Mouse (Mus musculus) kidney, embryonic 16.5 days (tissue): Measurements from ENCODE around the gene Atf6b. TPM values are rescaled to one million over a fixed set of nuclear protein-coding genes. Genes with fewer than 3 reads are reported as not detected.

Experiments
- ATAC-seq: fragments of 200-750 bp; cut with Nextera tagmentation; 2 replicates; pipeline ENCODE4 v1.8.0; 2017; ENCODE audit warnings: moderate TSS enrichment; ENCODE audit not compliant: low FRiP score, low TSS enrichment
- H3K27ac ChIP-seq: fragments of 300-500 bp; sonication (generic); 2 replicates; pipeline ENCODE4 v1.5.1; 2014; ENCODE audit warnings: low read length
- H3K27me3 ChIP-seq: fragments of 300-500 bp; sonication (generic); 2 replicates; pipeline ENCODE4 v1.6.1; 2014; ENCODE audit warnings: low read length, control low read depth, mixed read lengths; ENCODE audit not compliant: insufficient read depth
- H3K36me3 ChIP-seq: fragments of 300-500 bp; sonication (generic); 2 replicates; pipeline ENCODE4 v1.6.1; 2014; ENCODE audit warnings: low read length, control low read depth, mixed read lengths; ENCODE audit not compliant: insufficient read depth
- H3K4me1 ChIP-seq: fragments of 300-500 bp; sonication (generic); 2 replicates; pipeline ENCODE4 v1.6.1; 2014; ENCODE audit warnings: low read length, control low read depth, mixed read lengths; ENCODE audit not compliant: insufficient read depth
- H3K4me2 ChIP-seq: fragments of 300-500 bp; sonication (generic); replicated peaks from 2 replicates; pipeline ENCODE4 v1.6.1; 2014; ENCODE audit warnings: low read depth, low read length
- H3K4me3 ChIP-seq: fragments of 300-500 bp; sonication (generic); 2 replicates; pipeline ENCODE4 v1.5.1; 2014; ENCODE audit warnings: mild to moderate bottlenecking, low read length
- H3K9ac ChIP-seq: fragments of 300-500 bp; sonication (generic); replicated peaks from 2 replicates; pipeline ENCODE4 v1.6.1; 2014; ENCODE audit warnings: low read length
- H3K9me3 ChIP-seq: fragments of 300-500 bp; sonication (generic); 2 replicates; pipeline ENCODE4 v1.6.1; 2016; ENCODE audit warnings: low read length, control low read depth
- WGBS: fragments of 180-500 bp; shearing (Covaris S2); extraction: QIAGEN DNeasy Blood & Tissue Kit; methylation state at CpG from one replicate; pipeline ENCODE4 v1.1.7; 2014; 5-methylcytosine and 5-hydroxymethylcytosine counted together
- polyA plus RNA-seq: library from polyadenylated mRNA; unstranded; fragments of >200 nt; fragmentation: Nextera tagmentation; extraction: Ambion mirVana; gene quantifications from 2 replicates; pipeline ENCODE4 v1.2.1, GENCODE M21; 2015

Atf6b gene
- polyA plus RNA-seq, 1 experiment from 2014 or later: 106 TPM

DNA sequence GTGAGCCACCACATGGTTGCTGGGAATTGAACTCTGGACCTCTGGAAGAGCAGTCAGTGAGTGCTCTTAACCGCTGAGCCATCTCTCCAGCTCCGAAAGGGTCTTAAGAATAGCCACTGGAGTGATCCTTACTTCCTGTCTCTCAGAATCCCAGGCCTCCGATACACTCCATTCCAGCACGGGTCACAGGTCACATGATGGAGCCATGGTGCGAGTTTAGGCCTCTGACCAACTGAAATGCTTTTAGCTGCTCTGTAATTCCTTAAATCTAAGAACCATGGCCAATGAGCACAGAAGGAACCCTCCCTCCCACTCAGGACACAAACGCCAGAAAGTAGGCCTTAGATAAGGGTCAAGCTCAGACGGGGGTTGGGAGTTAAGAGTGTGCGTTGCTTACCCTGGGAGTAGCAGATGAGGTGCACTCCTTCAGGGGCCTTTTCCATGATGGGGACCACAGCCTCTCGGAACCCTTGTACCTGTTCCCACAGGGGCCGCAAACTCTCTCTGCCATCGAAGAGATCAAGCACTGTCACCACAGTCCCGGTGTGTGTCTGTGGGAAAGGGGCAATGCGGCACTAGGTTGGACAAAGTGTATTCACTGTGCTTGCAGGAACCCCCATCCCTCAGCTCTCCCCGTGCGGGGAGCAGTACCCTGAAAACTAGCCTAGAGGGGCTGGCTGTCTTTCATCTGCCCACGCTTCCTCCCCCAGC is 20.7 kb upstream of the Atf6b start:
- Histone ChIP-seq H3K9ac (peak overlapping the region; percentile 87), H3K4me1 (peaks cover 45% of the 10 kb centered on the region), H3K4me3 (peak overlapping the region; percentile 84), H3K9me3 (no peaks in the 10 kb centered on the region), H3K27me3 (peaks cover 17% of the 10 kb centered on the region), H3K36me3 (peaks cover 24% of the 10 kb centered on the region), H3K27ac (peak overlapping the region; percentile 98), H3K4me2 (peak overlapping the region; percentile 87)
- 46% methylated on average over 16 of the region's 16 CpGs for WGBS
- ATAC-seq: peak; percentile 0; the same call in 1 of the 2 replicates

GRCm38 (mm10) chr17:34626773-34627092 is 20.2 kb upstream of the Atf6b start:
- Histone ChIP-seq H3K4me2 (peak overlapping the region; percentile 87), H3K27me3 (peaks cover 22% of the 10 kb centered on the region), H3K9ac (peak overlapping the region; percentile 87), H3K4me1 (peaks cover 50% of the 10 kb centered on the region), H3K4me3 (peak overlapping the region; percentile 84), H3K36me3 (peaks cover 18% of the 10 kb centered on the region; the same call in 1 of the 2 replicates), H3K9me3 (no peaks in the 10 kb centered on the region), H3K27ac (peak overlapping the region; percentile 98)
- ATAC-seq: peak; percentile 29
- under 1% methylated on average over 18 of the region's 18 CpGs for WGBS

- no peaks in the 10 kb centered on the region for H3K9me3 ChIP-seq
Measured at GRCm38 (mm10) chr17:34627093-34627942, 19.6 kb upstream of the Atf6b start.

DNA sequence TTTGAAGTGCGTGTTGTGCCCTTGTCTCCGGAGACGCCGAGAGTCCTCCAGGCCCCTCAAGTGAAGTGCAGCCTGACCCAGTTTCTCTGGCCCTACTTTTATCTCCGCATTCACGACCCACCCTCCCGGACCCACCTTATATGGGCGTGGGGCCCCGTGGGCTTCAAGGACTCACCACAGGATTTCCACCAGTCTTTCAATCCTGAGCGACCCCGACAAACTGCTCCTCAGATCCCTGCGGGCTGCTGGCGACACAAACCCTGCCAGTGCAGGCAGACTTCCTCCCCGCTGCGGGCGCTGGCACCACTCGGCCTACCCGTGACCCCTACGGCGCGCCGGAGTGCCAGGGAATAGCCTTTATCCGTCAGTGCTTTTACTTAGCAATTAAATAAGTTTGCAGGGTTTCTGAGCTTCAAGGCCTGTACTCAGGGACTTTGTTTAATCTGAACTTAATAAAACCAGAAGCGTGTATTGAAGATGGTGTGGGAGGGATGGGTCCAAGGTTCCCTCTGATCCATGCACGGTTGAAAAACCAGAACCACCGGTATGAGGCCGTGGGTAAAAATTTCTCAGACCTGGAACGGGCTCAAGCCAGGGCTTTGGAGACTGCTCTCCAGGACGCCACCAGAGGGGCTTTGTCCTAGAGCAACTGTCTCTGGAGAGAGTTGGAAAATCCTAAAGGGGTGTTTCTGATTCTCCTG is 18.9 kb upstream of the Atf6b start, which contains the start of gene Ppt2:
Gene Ppt2, minus strand, starts transcription at position 568 of the 701 bp plus-strand sequence.
- H3K27me3 ChIP-seq: peaks cover 26% of the 10 kb centered on the region
- peak; percentile 8 for ATAC-seq
- H3K36me3 ChIP-seq: 0 out of 2 replicates have a peak, but pooled peaks cover 15% of the 10 kb centered on the region
- H3K9me3 ChIP-seq: no peaks in the 10 kb centered on the region
- H3K27ac ChIP-seq: peak within 1 kb of the TSS; percentile 98
- H3K9ac ChIP-seq: peak within 1 kb of the TSS; percentile 87
- peak within 1 kb of the TSS; percentile 84 for H3K4me3 ChIP-seq
- H3K4me1 ChIP-seq: peaks cover 54% of the 10 kb centered on the region
- 3% methylated on average over 29 of the region's 29 CpGs for WGBS
- H3K4me2 ChIP-seq: peak within 1 kb of the TSS; percentile 87

More at GRCm38 (mm10) chr17:34627093-34627942, 19.6 kb upstream of the Atf6b start:
- H3K27ac ChIP-seq: peak overlapping the region; percentile 98
- H3K9ac ChIP-seq: peak overlapping the region; percentile 87
- under 1% methylated on average over 38 of the region's 45 CpGs for WGBS
- 0 out of 2 replicates have a peak, but pooled peaks cover 15% of the 10 kb centered on the region for H3K36me3 ChIP-seq
- H3K4me1 ChIP-seq: peaks cover 54% of the 10 kb centered on the region
- peak overlapping the region; percentile 84 for H3K4me3 ChIP-seq
- H3K27me3 ChIP-seq: peaks cover 26% of the 10 kb centered on the region
- H3K4me2 ChIP-seq: peak overlapping the region; percentile 87
- ATAC-seq: peak; percentile 85

GRCm38 (mm10) chr17:34628644-34628967 is 18.3 kb upstream of the Atf6b start:
- H3K4me1 ChIP-seq: peaks cover 54% of the 10 kb centered on the region
- no peak for ATAC-seq
- peak overlapping the region; percentile 98 for H3K27ac ChIP-seq
- no peaks in the 10 kb centered on the region for H3K9me3 ChIP-seq
- peak overlapping the region; percentile 87 for H3K9ac ChIP-seq
- H3K4me3 ChIP-seq: peak overlapping the region; percentile 84
- 25% methylated on average over 5 of the region's 5 CpGs for WGBS
- peaks cover 26% of the 10 kb centered on the region for H3K27me3 ChIP-seq
- H3K36me3 ChIP-seq: 0 out of 2 replicates have a peak, but pooled peaks cover 11% of the 10 kb centered on the region
- peak overlapping the region; percentile 87 for H3K4me2 ChIP-seq

DNA sequence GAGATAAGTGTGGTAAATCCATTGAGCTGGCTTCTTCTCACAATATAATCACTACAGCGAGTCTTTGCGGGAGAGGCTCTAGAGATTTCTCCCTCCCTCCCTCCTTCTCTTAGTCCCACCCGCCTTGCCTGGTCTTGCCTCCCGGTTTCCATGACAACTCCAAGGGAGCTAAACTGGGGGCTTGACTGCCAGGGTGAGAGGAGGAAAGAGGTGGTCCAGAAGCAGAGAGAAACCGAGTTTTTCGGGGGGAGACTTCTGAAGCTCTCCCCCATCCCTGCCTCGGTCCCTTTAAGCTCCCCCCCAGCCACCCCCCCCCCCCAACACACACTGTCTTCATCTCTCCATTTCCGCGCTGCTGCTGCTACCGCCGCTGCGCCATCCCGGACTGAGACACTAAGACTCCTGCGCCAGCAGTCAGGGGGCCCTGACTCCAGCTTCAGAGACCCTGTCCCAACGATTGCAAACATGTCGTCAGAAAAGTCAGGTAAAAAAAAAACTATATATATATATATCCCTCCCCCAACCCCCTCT is 17.7 kb upstream of the Atf6b start, which contains the start of gene Prrt1:
Gene Prrt1, plus strand, starts transcription at position 313 of the 531 bp plus-strand sequence.
- Histone ChIP-seq H3K36me3 (0 out of 2 replicates have a peak, but pooled peaks cover 6% of the 10 kb centered on the region), H3K9ac (peak within 1 kb of the TSS; percentile 87), H3K4me1 (peaks cover 54% of the 10 kb centered on the region), H3K9me3 (no peaks in the 10 kb centered on the region), H3K4me3 (peak within 1 kb of the TSS; percentile 84), H3K27me3 (peaks cover 26% of the 10 kb centered on the region), H3K27ac (peak within 1 kb of the TSS; percentile 98), H3K4me2 (peak within 1 kb of the TSS; percentile 87)
- 4% methylated on average over 11 of the region's 16 CpGs for WGBS
- no peak for ATAC-seq

- Histone ChIP-seq H3K36me3 (0 out of 2 replicates have a peak, but pooled peaks cover 6% of the 10 kb centered on the region), H3K4me3 (peak overlapping the region; percentile 12; the same call in 1 of the 2 replicates), H3K9me3 (no peaks in the 10 kb centered on the region), H3K4me2 (peak overlapping the region; percentile 87), H3K27ac (no peak overlapping the region), H3K9ac (no peak overlapping the region), H3K27me3 (peaks cover 26% of the 10 kb centered on the region), H3K4me1 (peaks cover 54% of the 10 kb centered on the region)
- WGBS: 17% methylated on average over 12 of the region's 12 CpGs
- no peak for ATAC-seq
Measured at GRCm38 (mm10) chr17:34629796-34630603, 16.9 kb upstream of the Atf6b start.

DNA sequence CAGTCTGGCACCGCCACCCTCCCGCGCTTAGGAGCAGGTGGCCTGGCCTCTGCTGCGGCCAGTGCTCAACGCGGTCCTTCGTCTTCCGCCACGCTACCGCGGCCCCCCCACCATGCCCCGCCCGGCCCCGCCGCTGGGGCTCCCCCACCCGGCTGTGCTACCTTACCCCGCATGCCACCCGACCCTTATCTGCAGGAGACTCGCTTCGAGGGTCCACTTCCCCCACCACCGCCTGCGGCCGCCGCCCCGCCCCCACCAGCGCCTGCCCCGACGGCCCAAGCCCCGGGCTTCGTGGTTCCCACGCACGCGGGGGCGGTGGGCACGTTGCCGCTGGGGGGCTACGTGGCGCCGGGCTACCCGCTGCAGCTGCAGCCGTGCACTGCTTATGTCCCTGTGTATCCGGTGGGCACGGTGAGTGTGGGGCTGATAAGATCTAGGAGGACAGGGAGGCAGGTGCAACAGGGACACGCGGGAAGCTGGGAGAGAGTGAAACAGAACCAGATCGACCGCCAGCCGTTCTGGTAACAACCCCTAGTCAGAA is 16.1 kb upstream of the Atf6b start:
- H3K4me1 ChIP-seq: peaks cover 51% of the 10 kb centered on the region
- 2% methylated on average over 44 of the region's 48 CpGs for WGBS
- H3K27me3 ChIP-seq: peaks cover 26% of the 10 kb centered on the region
- no peaks in the 10 kb centered on the region for H3K9me3 ChIP-seq
- no peaks in the 10 kb centered on the region for H3K36me3 ChIP-seq
- peak overlapping the region; percentile 53; the same call in 1 of the 2 replicates for H3K9ac ChIP-seq
- H3K27ac ChIP-seq: no peak overlapping the region
- ATAC-seq: no peak
- peak overlapping the region; percentile 56 for H3K4me2 ChIP-seq
- H3K4me3 ChIP-seq: peak overlapping the region; percentile 36
